Mouse (Mus musculus) heart, postnatal 36 days (tissue): ENCODE results near the gene Dcxr. TPM values are rescaled to one million over a fixed set of nuclear protein-coding genes. Genes with fewer than 3 reads are reported as not detected.
"Not testable (repeated sequence)": the region's sequence is repeated elsewhere in the genome, so short reads cannot be mapped to it uniquely, and the experiment has no call there.

Experiments used
- DNase-seq, 2 experiments: peaks; one replicate each; pipeline ENCODE4 v3.0.0; 2021 to 2022
- intact Hi-C: fragments of 180-260 bp; cut with DNase I; formaldehyde crosslinking; loops from one replicate; pipeline ENCODE4 v1.15.1; 2025
- total RNA-seq, 2 experiments: library from RNA; stranded (reverse); gene quantifications; 2 replicates each; pipeline ENCODE4 v1.2.3; 2021

Gene Dcxr
- total RNA-seq, result 10 to 100 TPM in 1 of 2 experiments, 1 to 10 TPM in 1; 9.2 to 12.0 TPM

DNA sequence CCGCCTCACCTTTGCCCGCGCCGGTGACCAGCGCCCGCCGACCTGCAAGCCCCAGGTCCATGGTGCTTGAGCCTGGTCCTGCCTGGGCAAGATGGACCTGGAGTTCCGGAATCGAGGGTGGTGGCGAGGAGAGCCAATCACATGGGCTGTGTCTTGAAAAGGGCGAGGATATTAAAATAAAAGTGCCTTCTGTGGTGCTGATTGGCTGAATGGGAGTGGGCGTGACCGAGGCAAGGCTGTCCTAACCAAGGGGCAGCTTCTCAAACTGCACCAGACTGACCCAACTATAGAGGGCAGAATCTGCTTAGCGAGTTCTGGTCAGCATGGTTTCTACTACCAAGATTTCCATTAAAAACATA, at the start of gene Dcxr:
Gene Dcxr (minus strand): TSS at position 113 of the 359 bp plus-strand sequence.
- intact Hi-C loops, result no loop called here
- DNase-seq, result peak; percentile 82 to 84

DNA sequence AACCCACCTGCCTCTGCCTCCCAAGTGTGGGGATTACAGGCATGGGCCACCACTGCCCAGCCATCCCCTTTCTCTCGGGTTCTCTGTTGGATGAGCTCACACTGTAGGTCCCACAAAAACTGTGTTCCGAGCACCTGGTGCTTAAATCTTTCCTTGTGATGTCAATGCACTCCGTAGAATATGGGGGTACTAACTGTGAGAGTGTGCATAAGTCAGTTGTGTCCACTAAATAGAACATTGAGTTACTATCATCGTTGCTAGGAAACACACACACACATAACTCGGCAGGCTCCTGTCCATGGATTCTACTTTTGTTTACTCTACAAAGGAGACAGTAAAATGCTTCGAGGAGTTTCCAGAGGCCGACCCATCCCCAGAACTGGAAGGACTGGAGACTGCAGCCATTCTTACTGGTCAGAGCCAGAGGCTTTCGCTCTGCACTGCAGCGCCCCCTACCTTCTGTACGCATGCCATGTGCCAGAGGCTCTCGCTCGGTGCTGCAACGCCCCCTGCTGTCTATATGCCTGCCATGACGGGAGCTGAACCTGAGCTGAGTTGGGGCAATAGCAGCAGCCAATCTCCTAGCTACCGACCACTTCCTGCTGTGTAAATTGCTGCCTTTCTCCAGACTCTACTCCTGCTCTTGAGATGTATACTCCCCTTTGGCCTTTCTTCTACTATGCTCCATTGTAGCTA, 48.8 kb upstream of the Dcxr start:
- DNase-seq, result peak; percentile 97 to 98
- intact Hi-C loops, result loop anchor here (1.0 to 10.0 kb wide), 4 partner anchors 56 to 289 kb away; no protein-coding TSS in a partner anchor

DNA sequence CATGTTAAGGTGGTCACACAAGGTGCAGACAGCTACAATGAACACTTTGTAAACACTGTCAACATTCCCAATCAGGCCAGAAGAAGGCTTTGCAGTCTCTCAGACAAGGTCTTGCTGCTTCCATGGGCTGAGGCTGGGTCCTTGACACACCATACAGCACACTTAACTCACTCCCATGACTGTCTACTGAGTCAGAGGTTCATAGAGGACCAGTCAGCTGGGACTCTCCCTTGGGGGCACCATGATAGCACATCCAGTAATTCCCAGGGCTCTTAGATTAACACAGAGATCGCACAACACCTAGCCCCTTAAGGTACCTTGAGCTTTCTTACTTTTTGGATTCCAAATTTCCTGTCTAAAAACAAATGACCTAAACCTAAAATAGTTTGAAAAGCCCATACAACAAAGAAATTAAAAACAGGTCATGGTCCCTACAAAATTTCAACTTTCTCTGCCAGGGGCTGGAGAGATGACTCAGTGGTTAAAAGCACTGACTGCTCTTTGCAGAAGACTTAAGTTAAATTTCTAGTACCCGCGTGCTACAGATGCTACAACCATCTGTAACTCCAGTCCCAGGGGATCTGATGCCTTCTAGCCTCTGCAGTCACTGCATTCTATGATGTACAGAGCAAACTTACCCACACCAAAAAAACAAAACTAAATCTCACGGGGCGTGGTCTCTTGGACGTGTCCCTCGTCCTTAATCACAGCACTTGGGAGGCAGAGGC, 46.5 kb upstream of the Dcxr start:
- intact Hi-C loops, result loop anchor here (10.0 kb wide), 1 partner anchor 259 kb away; no protein-coding TSS in a partner anchor
- no peak for DNase-seq

DNA sequence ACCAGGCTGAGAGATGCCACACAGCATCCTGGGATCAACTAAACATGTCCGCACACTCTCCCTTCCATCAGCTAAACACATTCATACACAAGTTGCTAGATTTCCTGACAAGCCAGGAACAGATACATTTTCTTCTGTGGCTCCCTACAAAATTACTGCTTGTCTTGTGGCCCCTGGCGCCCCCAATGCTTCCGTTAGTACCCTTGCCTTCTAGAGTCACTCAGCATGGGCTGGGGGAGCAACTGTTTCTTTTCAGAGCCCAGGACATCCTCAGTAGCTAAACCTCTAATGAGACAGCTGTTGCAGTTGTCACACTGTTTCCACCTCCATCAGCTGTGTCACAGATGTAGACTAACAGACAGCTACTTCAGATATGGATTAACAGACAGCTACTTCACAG, 45.7 kb upstream of the Dcxr start:
- intact Hi-C loops, result loop anchor here (10.0 kb wide), 1 partner anchor 258 kb away; no protein-coding TSS in a partner anchor
- DNase-seq, result no peak

DNA sequence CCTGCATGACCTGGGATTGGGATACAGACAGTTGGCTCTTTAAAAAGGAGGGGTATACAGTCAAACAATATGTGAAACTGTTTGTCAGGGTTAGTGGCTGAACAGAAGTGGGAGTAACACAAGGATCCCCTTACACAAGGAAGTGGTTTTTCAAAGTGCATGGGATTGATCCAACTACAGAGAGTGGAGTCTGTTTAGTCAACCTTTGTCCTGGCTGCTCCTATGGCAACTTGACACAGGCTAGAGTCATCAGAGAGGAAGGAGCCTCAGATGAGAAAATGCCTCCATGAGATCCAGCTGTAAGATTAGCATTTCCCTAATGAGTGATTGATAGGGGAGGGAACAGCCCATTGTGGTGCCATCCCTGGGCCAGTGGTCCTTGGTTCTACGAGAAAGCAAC, 41.1 kb upstream of the Dcxr start:
- intact Hi-C loops, result no loop called here
- DNase-seq, result no peak

DNA sequence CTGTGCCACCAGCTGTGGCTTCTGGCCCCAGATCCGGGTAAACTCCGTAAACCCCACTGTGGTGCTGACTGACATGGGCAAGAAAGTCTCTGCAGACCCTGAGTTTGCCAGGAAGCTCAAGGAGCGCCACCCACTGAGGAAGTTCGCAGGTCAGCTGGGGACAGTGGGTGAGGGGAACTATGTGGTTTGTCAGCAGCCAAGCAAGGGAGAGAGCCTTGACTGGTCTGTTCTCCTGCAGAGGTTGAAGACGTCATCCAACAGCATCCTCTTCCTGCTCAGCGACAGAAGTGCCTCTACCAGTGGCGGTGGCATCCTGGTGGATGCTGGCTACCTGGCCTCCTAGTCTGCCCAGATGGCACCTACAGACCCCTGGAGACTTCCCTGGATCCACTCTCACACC, 39.9 kb upstream of the Dcxr start:
- intact Hi-C loops, DNase-seq: not testable (repeated sequence)

- DNase-seq, intact Hi-C loops: not testable (repeated sequence)
Measured at GRCm38 (mm10) chr11:120763121-120763999, 36.3 kb upstream of the Dcxr start.

DNA sequence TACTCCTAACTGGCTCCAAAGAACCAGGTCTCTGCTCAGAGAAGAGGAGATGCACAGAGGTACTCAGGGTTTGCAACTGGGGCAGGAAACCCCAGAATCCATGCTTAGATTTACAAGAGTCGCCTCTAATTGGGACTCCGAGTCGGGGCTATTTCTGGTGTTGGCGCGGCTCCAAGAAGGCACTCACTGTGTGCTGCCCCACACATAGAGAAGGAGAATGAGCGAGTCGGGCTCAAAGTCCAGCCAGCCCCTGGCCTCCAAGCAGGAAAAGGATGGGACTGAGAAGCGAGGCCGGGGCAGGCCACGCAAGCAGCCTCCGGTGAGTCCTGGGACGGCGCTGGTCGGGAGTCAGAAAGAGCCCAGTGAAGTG, 35.6 kb upstream of the Dcxr start, which contains the start of gene Hmga1b:
Gene Hmga1b (plus strand): TSS at position 123 of the 370 bp plus-strand sequence.
- intact Hi-C loops, DNase-seq: not testable (repeated sequence)

DNA sequence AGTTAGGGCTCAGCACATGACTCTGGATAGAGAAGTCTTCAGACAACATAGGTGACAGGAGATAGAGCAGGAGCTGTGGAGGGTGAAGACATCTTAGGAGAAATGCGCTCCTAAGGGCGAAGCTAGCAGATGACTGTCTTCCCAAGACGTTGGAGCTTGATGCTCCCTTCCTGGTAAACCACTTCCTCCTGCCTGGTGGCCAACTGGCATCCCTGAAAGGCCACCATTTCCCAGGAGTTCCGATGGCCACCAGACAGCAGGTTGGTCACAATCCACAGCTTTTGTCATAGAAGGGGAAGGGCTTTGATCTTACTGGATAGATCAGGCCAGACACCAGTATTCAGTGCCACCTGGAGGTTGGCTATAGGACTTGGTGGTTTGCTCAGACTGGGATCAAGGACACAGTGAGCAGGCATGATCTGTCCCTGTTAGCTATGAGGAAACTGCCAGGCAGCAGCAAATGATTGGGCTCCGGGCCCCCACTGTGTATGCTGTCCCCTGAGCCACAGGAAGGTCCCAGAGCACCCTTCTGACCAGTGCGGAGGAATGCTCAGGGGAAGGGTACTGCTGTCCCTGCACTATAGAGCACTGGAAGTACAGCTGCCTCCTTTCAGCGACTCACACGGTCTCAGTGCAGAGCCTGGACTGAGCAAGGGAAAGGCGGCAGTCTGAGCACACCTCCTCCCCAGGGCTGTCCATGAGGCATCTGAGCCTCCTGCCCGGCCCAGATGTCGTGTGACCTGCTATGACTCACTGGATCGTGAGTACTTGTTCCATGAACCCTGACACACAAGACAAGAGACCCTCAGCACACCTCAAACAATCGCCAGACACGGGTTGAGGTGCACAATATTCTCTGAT, 35.0 kb upstream of the Dcxr start:
- intact Hi-C loops, result no loop called here
- no peak for DNase-seq

DNA sequence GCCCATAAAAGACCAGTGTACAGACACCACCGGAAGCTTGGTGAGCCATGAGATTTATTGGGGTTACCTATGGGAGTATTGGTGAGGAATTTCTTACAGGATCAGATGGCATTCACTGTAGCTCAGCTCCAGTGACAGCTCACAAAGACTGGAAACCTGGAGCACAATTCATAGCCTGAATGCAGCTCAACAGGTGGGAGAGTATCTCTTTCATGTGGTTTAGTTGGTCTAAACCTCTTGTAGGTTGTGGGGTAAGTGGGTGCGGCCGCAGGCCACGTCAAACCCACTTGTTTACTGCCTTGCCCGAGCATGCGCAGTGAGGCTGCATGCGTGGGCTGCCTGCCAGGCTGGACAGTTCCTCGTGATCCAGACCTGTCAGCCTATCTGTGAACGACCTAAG, 33.2 kb upstream of the Dcxr start:
- DNase-seq, result no peak
- intact Hi-C loops, result no loop called here

DNA sequence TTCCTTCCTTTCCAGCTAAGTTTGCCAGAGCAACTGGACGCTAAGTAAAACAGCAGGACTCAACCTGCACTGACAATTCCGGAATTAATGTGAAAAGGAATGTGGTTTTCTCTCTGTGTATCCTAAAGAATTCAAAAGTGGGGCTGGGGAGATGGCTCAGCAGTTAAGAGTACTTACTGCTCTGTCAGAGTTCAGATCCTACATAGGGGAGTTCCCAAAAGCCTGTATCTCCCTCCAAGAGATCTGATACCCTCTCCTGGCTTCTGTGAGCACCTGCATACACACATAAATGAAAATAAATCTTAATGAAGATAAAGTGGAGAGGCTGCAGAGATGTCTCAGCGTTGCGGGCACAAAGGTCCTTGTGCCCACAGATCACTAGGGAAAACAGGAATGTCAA, 24.5 kb upstream of the Dcxr start:
- DNase-seq, result no peak
- intact Hi-C loops, result no loop called here

GRCm38 (mm10) chr11:120749430-120749829, 22.3 kb upstream of the Dcxr start:
- intact Hi-C loops, result loop anchor here (2.0 kb wide), 1 partner anchor 29 kb away; the partner anchor contains the start of gene Rac3
- DNase-seq, result peak in 1 of 2 experiments; percentile 41

DNA sequence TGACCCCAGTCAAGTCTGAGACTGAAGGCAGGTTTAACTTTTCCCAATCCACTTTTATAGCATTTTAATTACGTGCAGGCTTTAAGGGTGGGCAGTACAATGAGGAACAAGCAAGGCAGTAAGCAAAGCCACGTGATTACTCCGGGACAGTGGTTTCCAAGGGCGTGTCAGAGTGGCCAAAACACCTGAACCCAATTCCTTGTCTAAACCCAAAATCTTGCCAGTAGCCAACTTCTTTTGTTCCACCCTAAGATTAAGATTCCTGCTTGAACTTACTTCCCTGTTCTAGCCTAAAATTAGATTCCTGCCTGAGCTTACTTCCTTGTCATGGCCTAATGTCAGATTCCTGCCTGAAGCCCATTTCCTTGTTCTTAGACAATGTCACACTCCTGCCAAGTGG, 20.9 kb upstream of the Dcxr start:
- intact Hi-C loops, result loop anchor here (2.0 kb wide), 1 partner anchor 27 kb away; the partner anchor contains the start of gene Rac3
- no peak for DNase-seq

- no peak for DNase-seq
- intact Hi-C loops, result no loop called here
Measured at GRCm38 (mm10) chr11:120744121-120744701, 17.1 kb upstream of the Dcxr start.

DNA sequence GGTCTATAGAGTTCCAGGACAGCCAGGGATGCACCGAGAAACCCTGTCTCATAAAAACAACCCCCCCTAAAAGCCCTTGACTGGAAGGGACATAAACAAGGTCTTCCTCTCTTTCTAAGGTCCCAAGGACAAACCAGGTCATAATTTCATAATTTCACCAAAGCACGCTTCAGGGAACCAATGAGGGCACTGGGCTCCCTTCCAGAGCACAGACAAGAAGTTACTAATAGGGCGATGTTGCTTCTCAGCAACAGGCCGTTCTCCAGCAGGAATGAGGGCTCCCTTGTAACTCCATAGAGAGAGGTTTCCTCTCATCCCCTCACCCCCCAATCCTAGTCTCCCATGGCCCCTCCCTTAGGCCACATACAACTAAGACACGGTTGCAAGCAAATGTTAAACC, 13.9 kb upstream of the Dcxr start:
- intact Hi-C loops, result no loop called here
- DNase-seq, result no peak

- intact Hi-C loops, result no loop called here
Measured at GRCm38 (mm10) chr11:120736424-120736823, 9.3 kb upstream of the Dcxr start.

DNA sequence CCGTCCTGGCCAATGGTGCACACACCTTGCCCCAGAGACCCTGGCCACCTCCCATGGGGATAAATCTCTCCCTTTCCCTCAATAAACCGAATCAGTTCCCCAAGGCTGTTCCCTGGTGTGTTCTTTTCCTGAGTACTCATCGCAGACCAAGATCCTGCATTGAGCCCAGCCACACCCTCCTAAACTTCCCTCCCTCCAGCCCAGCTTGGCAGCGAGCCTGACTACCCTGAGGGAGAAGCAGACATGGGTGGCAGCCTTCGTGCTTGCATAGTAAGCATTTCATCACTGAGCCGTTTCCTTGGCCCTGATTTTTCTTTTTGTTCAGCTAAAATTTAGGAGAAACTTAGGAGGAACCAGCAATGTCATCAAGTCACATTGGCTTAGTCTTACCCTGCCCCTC, 6.4 kb upstream of the Dcxr start:
- peak in 1 of 2 experiments; percentile 50 for DNase-seq
- intact Hi-C loops, result no loop called here

More at GRCm38 (mm10) chr11:120736424-120736823, 9.3 kb upstream of the Dcxr start:
- no peak for DNase-seq

DNA sequence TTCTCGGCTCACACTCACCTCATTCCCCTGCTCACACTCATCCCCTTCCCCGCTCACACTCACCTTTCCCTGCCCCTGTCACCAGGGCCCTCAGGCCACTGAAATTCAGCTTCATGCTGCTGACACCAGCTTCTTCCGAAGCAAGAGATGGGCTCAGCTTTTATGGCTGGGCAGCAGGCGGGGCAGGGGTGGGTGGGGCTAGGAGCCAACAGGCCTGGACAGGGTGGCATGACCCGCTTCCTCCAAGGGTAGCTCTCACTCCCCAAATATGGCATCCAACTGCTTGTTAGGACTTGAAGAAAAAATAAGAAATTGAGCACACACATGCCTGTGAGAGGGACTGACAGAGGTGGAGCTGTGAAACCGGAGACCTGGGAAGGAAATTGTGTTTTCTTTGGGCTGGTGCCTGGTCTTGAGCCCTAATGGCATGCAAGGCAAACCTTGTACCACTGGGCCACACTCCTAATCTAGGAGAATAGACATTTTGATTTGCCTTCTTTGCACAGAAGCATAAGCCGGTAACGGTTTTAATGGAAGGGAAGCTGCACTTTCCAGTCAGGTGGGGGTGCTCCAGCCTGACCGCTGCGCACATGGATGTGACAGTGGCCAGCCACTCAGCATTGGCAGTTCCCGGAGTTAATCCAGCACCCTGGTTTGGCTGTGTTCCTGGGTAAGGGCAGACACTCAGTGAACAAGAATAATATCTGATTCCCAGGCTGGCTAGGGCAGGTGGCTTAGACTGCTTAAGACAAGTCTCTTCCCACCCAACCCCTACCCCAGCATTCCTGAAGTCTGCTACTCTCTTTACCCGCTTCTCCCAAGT, 5.0 kb upstream of the Dcxr start, which contains the start of gene Cbr2:
Gene Cbr2 (minus strand): TSS at position 257 of the 823 bp plus-strand sequence.
- intact Hi-C loops, result no loop called here
- peak; percentile 37 to 47 for DNase-seq
